Mouse (Mus musculus) hindbrain, embryonic 12.5 days (tissue): ENCODE measurements at regions not wholly inside any gene's neighbourhood (a gene's known extent, or its start where the extent isn't known, plus 50 kb on each side); places are given as distances from the start of the nearest gene placed in this dataset.

ENCODE experiments used
- ATAC-seq: fragments of 200-750 bp; cut with Nextera tagmentation; 2 replicates; pipeline ENCODE4 v1.8.0; 2017; ENCODE audit warnings: moderate TSS enrichment; ENCODE audit not compliant: low FRiP score
- H3K27ac ChIP-seq: fragments of 300-500 bp; sonication (generic); 2 replicates; pipeline ENCODE4 v1.5.1; 2016; ENCODE audit warnings: mild to moderate bottlenecking
- H3K27me3 ChIP-seq: fragments of 300-500 bp; sonication (generic); 2 replicates; pipeline ENCODE4 v1.6.1; 2016; ENCODE audit warnings: mild to moderate bottlenecking
- H3K36me3 ChIP-seq: fragments of 300-500 bp; sonication (generic); 2 replicates; pipeline ENCODE4 v1.6.1; 2016; ENCODE audit warnings: mild to moderate bottlenecking
- H3K4me1 ChIP-seq: fragments of 300-500 bp; sonication (generic); 2 replicates; pipeline ENCODE4 v1.6.1; 2016
- H3K4me2 ChIP-seq: fragments of 300-500 bp; sonication (generic); replicated peaks from 2 replicates; pipeline ENCODE4 v1.6.1; 2016; ENCODE audit warnings: mild to moderate bottlenecking
- H3K4me3 ChIP-seq: fragments of 300-500 bp; sonication (generic); 2 replicates; pipeline ENCODE4 v1.5.1; 2016; ENCODE audit warnings: mild to moderate bottlenecking
- H3K9ac ChIP-seq: fragments of 300-500 bp; sonication (generic); 2 replicates; pipeline ENCODE4 v1.6.1; 2016; ENCODE audit warnings: mild to moderate bottlenecking, moderate library complexity
- H3K9me3 ChIP-seq: fragments of 300-500 bp; sonication (generic); replicated peaks from 2 replicates; pipeline ENCODE4 v1.6.1; 2016; ENCODE audit warnings: mild to moderate bottlenecking
- WGBS: fragments of 180-500 bp; shearing (Covaris S2); methylation state at CpG from one replicate; pipeline ENCODE4 v1.1.7; 2016; 5-methylcytosine and 5-hydroxymethylcytosine counted together

DNA sequence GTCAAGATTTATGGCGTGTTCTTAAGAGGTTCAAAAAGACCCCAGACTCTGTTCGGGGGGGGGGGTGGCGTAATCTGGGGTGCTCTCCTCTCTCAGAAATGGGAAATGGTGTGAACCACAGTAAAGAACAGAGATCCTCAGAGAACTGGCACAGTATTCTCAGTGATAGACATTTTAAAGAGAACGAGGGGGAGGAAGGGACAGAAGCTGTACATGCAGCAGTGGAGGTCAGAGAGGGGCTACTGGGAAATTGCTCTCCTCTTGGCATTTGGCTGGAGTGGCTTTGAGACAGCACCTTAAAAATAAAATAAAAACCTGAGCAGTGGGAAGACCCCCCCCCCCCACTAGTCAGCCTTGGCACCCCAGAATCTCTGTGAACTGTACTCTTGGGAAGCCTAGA, 210.6 kb upstream of the Bmp2 start:
- H3K9ac ChIP-seq = no peak overlapping the region
- H3K4me1 ChIP-seq = no peaks in the 10 kb centered on the region
- no peak overlapping the region for H3K4me3 ChIP-seq
- H3K36me3 ChIP-seq = no peaks in the 10 kb centered on the region
- no peaks in the 10 kb centered on the region for H3K27me3 ChIP-seq
- H3K9me3 ChIP-seq = no peaks in the 10 kb centered on the region
- H3K27ac ChIP-seq = no peak overlapping the region
- no peak overlapping the region for H3K4me2 ChIP-seq
- no peak for ATAC-seq
- WGBS = 83% methylated on average over 4 of the region's 4 CpGs

DNA sequence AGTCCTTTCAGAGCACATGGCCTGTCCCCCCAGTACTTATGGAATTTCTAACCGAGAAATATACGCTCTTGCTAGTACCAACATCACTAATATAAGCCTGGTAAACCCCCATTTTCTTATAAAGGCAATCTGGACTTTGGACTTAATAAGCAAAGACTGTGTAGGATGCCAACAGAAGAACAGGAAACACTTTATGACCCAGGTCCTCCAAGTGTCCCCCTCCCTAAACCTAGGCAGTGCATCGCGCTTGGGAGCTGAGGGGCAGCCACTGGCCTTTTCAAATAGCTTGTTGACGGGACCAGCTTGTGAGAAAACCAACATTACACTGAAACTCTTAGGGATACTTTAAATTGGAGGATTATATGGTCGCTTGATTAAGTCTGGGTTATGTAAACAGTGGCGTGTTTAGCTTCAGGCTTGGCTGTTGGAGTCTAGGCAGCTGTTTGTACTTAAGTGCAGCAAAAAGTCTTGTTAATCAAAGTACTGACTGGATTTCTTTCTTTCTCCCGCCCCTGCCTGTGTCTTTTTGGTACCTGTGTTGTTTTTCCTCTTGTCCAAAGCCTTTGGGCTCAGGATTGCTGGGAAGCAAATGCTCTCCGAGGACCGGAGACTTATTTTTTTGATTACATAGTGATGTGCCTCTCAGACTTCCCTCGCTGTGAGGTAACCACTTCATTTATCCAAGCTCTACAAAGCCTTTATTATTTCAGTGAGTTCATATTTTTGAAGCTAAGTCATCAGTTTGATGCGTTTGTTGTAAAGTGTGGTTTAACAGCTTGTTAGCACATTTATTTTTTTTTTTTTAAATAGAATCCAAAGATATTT, 205.8 kb upstream of the Bmp2 start:
- Histone ChIP-seq H3K9me3 (no peaks in the 10 kb centered on the region), H3K36me3 (no peaks in the 10 kb centered on the region), H3K4me1 (peaks cover 5% of the 10 kb centered on the region; the same call in 1 of the 2 replicates), H3K9ac (no peak overlapping the region), H3K4me2 (no peak overlapping the region), H3K27me3 (peaks cover 14% of the 10 kb centered on the region; the same call in 1 of the 2 replicates), H3K27ac (no peak overlapping the region), H3K4me3 (no peak overlapping the region)
- 59% methylated on average over 12 of the region's 12 CpGs for WGBS
- no peak for ATAC-seq

DNA sequence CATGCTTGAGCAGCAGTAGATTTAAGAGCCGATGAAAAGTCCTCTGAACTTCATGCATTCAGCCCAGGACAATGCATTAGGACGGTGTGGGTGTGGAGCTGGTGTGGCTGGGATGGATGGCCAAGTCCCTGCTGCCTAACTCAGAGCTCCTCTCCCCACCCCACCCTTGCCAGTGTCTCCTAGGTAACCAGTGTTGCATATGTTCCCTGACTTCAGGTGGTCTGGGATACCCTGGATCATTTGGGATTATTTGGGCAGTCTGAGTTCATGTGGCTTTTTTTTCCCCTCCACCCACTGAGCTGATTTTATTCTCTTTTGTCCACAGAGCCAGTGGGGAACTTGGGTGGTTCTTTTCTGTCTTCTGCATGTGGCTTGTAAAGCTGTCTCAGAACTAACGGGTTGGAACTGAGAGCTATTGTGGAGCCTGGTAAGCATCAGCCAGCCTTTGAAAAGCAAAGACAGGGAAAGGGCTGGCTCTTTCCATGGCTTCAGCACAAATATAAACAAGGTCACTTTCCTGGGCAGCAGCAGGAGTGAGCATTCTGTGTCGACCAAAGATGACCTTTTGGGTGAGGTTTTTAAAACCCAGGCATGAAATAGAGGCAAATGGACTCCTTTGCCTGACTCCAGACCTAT, 205.1 kb upstream of the Bmp2 start:
- 15% methylated on average over 4 of the region's 4 CpGs for WGBS
- no peak overlapping the region for H3K4me3 ChIP-seq
- H3K36me3 ChIP-seq = no peaks in the 10 kb centered on the region
- no peak overlapping the region for H3K4me2 ChIP-seq
- no peaks in the 10 kb centered on the region for H3K9me3 ChIP-seq
- no peak overlapping the region for H3K27ac ChIP-seq
- ATAC-seq = 0 out of 2 replicates have a peak, but pooled peaks have one; percentile 43
- peaks cover 5% of the 10 kb centered on the region; the same call in 1 of the 2 replicates for H3K4me1 ChIP-seq
- no peak overlapping the region for H3K9ac ChIP-seq
- H3K27me3 ChIP-seq = peaks cover 16% of the 10 kb centered on the region; the same call in 1 of the 2 replicates

DNA sequence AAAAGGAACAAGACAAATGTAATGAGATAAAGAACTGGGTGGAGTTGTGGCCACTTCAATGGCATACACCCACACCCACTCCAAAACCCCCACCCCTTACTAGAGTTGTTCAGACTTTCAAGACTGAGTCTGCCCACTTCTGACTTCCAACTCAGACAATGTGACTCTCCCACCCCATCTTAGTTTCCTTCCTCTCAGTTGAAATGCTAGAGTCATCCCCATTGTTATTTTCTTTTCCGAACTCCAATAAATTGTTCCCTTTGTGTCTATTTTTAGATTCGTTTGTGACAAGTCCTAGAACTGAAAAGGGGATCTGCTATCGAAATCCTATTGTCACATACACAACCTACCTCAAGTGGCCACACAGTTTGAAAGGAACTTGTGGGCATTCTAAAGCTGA, 200.7 kb upstream of the Bmp2 start:
- Histone ChIP-seq H3K4me3 (no peak overlapping the region), H3K36me3 (no peaks in the 10 kb centered on the region), H3K9ac (no peak overlapping the region), H3K4me2 (no peak overlapping the region), H3K27me3 (peaks cover 19% of the 10 kb centered on the region), H3K4me1 (peaks cover 5% of the 10 kb centered on the region; the same call in 1 of the 2 replicates), H3K9me3 (no peaks in the 10 kb centered on the region), H3K27ac (no peak overlapping the region)
- no peak for ATAC-seq
- WGBS = 63% methylated on average over 3 of the region's 3 CpGs

DNA sequence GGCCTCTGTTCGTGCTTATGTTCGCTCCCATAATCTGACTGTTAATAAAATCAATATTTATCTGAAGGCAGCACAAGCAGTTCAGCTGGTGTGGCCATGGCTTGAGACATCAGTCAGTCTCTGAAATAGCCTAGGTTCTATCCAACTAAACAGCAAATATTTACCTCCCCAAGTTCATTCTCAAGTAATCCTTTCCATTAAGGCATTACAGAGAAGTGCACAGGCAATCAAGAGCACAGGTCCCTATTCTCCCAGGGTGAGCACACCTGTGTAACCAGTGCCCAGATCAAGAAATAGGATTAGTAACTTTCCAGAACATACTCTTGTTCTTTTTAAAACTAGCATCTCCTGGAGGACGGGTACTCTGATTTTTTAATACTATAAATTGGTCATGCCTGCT, 199.2 kb upstream of the Bmp2 start:
- H3K9me3 ChIP-seq = no peaks in the 10 kb centered on the region
- no peak overlapping the region for H3K9ac ChIP-seq
- no peaks in the 10 kb centered on the region for H3K4me1 ChIP-seq
- H3K27me3 ChIP-seq = peaks cover 28% of the 10 kb centered on the region
- no peak overlapping the region for H3K4me2 ChIP-seq
- no peak overlapping the region for H3K4me3 ChIP-seq
- WGBS = 89% methylated on average over 3 of the region's 3 CpGs
- H3K36me3 ChIP-seq = no peaks in the 10 kb centered on the region
- H3K27ac ChIP-seq = no peak overlapping the region
- ATAC-seq = no peak

DNA sequence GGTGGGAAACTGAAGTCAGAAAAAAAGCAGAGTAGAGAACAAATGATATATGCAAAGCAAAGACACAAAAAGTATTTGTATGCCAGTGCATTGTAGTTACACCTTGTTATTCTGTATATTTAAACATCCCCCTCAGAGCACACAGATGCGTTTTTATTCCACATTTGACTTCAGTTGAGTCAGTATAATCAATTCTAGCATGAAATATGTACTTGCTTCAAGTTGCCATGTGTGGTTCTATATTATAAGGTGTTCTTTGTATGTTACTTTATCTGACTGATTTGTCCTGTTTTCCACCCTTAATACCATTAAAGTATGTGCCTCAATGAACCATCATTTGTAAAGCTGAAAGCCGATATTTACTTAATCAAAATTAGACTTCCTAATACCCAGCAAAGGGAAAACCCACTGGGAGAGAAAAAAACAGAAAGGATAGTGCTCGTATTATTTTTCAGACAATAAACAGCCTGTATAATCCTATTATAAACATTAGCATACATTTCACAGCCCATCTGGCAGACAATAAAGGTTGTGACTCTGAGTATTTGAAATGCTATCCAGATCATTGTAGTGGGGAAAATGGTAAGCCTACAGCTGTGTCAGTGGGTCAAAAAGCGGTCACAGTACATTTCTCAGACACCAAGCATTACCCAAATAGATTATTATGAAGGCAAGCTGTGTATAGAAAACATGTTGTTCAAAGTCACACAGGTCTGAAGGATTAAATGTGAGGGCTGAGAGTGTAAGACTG, 189.1 kb upstream of the Bmp2 start:
- Histone ChIP-seq H3K4me2 (no peak overlapping the region), H3K4me1 (no peaks in the 10 kb centered on the region), H3K36me3 (no peaks in the 10 kb centered on the region), H3K9ac (no peak overlapping the region), H3K27ac (no peak overlapping the region), H3K9me3 (no peaks in the 10 kb centered on the region), H3K4me3 (no peak overlapping the region), H3K27me3 (peaks cover 25% of the 10 kb centered on the region)
- WGBS = 41% methylated on average over 4 of the region's 4 CpGs
- peak; percentile 69 for ATAC-seq

DNA sequence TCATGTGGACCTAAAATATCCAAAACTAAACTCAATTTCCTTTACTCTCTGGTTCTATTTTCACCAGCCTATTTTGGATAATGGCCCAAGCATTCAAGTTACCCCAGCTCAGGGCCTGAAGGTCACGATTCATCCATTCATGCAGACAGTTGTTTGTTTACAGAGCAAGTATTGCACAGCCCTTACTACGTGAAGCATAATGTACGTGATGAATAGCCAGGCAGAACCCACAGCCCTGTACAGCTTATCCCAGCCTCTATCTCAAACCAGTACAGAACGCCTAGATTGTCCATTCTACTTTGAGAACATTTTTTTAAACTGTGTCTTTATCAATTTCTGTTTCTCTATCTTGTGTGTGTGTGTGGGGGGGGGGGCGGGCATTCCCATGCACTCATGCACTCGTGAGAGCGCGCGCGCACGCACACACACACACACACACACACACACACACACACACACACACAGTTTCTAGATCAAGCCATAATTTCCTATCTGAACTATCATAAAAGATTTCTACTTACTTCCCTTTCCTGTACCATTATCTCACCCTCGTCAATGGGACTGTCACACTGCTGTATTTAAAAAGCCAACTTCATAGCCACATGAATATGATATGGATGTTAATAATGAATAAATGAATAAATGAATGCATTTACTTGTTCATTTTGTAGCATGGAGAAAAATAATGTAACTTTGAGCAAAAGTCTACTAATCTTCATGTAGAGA, 180.3 kb upstream of the Bmp2 start:
- Histone ChIP-seq H3K36me3 (no peaks in the 10 kb centered on the region), H3K27me3 (peaks cover 7% of the 10 kb centered on the region; the same call in 1 of the 2 replicates), H3K9ac (no peak overlapping the region), H3K4me3 (no peak overlapping the region), H3K27ac (no peak overlapping the region), H3K4me1 (no peaks in the 10 kb centered on the region), H3K4me2 (no peak overlapping the region), H3K9me3 (no peaks in the 10 kb centered on the region)
- ATAC-seq = no peak
- 82% methylated on average over 12 of the region's 12 CpGs for WGBS

DNA sequence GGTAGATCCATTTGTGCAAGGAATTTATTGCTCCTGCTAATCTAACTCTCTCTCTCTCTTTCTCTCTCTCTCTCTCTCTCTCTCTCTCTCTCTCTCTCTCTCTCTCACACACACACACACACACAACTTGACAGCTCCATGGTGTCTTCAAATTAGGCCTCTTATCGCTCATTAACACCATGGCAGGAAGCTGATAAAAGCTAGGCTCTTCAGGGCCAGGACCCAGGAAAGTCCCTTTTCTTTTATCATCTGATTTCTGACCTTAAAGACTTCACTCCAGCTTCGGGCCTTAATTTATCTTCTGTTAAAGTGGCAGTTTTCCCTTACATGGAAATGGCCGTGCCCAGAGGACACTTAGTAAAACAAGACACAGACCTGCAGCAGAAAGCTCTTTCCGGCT, 178.4 kb upstream of the Bmp2 start:
- Histone ChIP-seq H3K36me3 (no peaks in the 10 kb centered on the region), H3K4me2 (no peak overlapping the region), H3K4me1 (no peaks in the 10 kb centered on the region), H3K27ac (no peak overlapping the region), H3K9me3 (no peaks in the 10 kb centered on the region), H3K4me3 (no peak overlapping the region), H3K27me3 (no peaks in the 10 kb centered on the region), H3K9ac (no peak overlapping the region)
- no peak for ATAC-seq
- WGBS = 54% methylated on average over 4 of the region's 4 CpGs

DNA sequence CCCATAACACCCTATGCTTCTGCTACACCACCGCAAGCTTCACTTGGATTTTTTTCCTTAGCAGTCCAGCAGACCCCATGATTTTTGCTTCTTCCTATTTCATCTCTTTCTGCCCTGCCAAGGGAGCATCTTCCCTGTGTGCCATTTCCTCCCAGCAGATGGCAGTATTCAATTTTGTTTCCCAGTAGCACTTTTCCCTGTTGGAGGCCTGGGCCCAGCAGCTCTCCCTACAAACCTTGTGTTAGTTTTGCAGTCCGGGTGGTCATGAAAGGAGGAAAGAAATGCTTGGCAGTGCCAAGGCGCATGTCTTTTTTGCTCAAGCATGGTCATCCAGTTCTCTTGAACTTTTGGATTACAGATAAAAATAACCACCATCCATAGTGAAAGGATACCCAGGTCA, 170.9 kb upstream of the Bmp2 start:
- no peak for ATAC-seq

DNA sequence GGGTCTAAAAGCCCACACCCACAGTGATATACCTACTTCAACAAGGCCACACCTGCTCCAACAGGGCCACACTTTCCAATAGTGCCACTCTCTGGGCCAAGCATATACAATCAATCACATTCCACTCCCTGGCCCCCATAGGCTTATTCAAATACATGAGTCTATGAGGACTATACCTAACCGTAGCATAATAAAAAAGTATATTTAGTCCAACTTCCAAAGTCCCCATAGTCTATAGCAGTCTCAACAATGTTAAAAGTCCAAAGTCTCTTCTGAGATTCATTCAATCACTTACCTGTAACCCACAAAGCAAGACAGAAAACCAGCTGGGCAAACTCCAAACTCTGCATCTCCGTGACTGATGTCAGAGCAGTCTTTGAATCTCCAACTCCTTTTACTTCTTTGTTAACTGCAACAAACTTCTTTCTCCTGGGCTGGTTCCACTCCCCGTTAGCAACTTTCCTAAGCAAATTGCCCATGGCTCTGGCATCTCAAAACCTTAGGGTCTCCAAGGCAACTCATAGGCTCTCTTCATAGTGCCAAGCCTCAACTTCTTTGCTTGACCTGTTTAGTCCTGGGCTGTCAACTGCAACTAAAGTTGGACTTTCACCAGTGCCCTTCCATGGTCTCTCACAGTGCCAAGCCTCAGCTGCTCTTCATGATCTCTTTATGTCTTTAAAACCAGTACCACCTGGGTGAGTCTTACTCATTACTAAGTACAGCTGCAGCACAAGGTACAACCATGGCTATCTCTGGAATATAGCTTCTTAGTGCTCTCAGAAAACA, 168.6 kb upstream of the Bmp2 start:
- H3K27me3 ChIP-seq = no peaks in the 10 kb centered on the region
- no peak for ATAC-seq
- H3K4me1 ChIP-seq = no peaks in the 10 kb centered on the region
- no peak overlapping the region for H3K27ac ChIP-seq
- no peak overlapping the region for H3K4me2 ChIP-seq
- 92% methylated on average over 3 of the region's 3 CpGs for WGBS
- no peaks in the 10 kb centered on the region for H3K36me3 ChIP-seq
- no peaks in the 10 kb centered on the region for H3K9me3 ChIP-seq
- H3K9ac ChIP-seq = no peak overlapping the region
- H3K4me3 ChIP-seq = no peak overlapping the region

More for the DNA sequence above, 170.9 kb upstream of the Bmp2 start:
- H3K9ac ChIP-seq = no peak overlapping the region
- no peak overlapping the region for H3K4me3 ChIP-seq
- 76% methylated on average over 3 of the region's 3 CpGs for WGBS
- no peaks in the 10 kb centered on the region for H3K4me1 ChIP-seq
- no peak overlapping the region for H3K27ac ChIP-seq
- no peaks in the 10 kb centered on the region for H3K27me3 ChIP-seq
- no peaks in the 10 kb centered on the region for H3K36me3 ChIP-seq
- H3K4me2 ChIP-seq = no peak overlapping the region
- H3K9me3 ChIP-seq = no peaks in the 10 kb centered on the region

DNA sequence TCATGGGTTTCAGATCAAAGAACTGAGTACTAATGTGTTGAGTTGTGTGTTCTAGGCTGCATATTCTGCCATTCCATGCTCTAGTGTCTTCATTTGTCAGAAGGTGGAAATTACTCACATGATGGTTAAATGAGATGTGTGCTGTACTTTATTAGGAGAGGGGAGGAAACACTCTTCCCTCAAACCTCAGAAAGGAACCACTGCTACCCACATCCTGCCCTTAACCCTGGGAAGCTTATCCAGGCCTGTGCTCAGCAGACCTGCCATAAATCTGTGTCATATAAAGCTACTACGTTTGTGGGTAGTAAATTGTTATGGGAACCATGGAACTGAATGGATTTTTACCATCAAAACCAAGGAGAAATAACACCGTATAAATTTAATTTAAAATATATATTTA, 166.7 kb upstream of the Bmp2 start:
- Histone ChIP-seq H3K4me3 (no peak overlapping the region), H3K4me2 (no peak overlapping the region), H3K9ac (no peak overlapping the region), H3K36me3 (no peaks in the 10 kb centered on the region), H3K9me3 (no peaks in the 10 kb centered on the region), H3K27ac (no peak overlapping the region), H3K4me1 (no peaks in the 10 kb centered on the region), H3K27me3 (no peaks in the 10 kb centered on the region)
- no peak for ATAC-seq
- 85% methylated on average over 2 of the region's 2 CpGs for WGBS
